Mouse (Mus musculus): Measurements from ENCODE around the gene Cfap61. TPM values are rescaled to one million over a fixed set of nuclear protein-coding genes. Genes with fewer than 3 reads are reported as not detected.

Cfap61 gene
- polyA plus RNA-seq, 1 experiment from 2014 or later: 0.28 TPM

GRCm38 (mm10) chr2:146218881-146219535 is 284.4 kb downstream of the Cfap61 start:
- H3K9me3 ChIP-seq (replicated peaks): no peaks in the 10 kb centered on the region
- WGBS: 2% methylated on average over 19 of the region's 19 CpGs
- ATAC-seq (replicated peaks; ENCODE audit: insufficient number of reproducible peaks, insufficient read depth, low FRiP score, low read depth): no peak
- H3K27ac ChIP-seq: no peak overlapping the region
- H3K4me2 ChIP-seq: peak overlapping the region; percentile 63; the same call in 1 of the 2 replicates
- H3K4me3 ChIP-seq: no peak overlapping the region
- H3K27me3 ChIP-seq: peaks cover 84% of the 10 kb centered on the region
- H3K36me3 ChIP-seq: no peaks in the 10 kb centered on the region
- H3K4me1 ChIP-seq (replicated peaks): peaks cover 52% of the 10 kb centered on the region
- H3K9ac ChIP-seq: no peak overlapping the region

- Histone ChIP-seq H3K9ac (no peak overlapping the region), H3K4me3 (no peak overlapping the region), H3K36me3 (no peaks in the 10 kb centered on the region), H3K27me3 (peaks cover 91% of the 10 kb centered on the region), H3K27ac (no peak overlapping the region), H3K4me1 (replicated peaks) (peaks cover 52% of the 10 kb centered on the region), H3K4me2 (no peak overlapping the region), H3K9me3 (replicated peaks) (no peaks in the 10 kb centered on the region)
- 12% methylated on average over 11 of the region's 11 CpGs for WGBS
- no peak for ATAC-seq (replicated peaks; ENCODE audit: insufficient number of reproducible peaks, insufficient read depth, low FRiP score, low read depth)
Observed at GRCm38 (mm10) chr2:146219791-146220190, 285.2 kb downstream of the Cfap61 start.

- WGBS: 3% methylated on average over 24 of the region's 24 CpGs
- no peak for ATAC-seq (replicated peaks; ENCODE audit: insufficient number of reproducible peaks, insufficient read depth, low FRiP score, low read depth)
- Histone ChIP-seq H3K4me1 (replicated peaks) (peaks cover 52% of the 10 kb centered on the region), H3K27me3 (peaks cover 94% of the 10 kb centered on the region), H3K9me3 (replicated peaks) (no peaks in the 10 kb centered on the region), H3K36me3 (no peaks in the 10 kb centered on the region), H3K27ac (no peak overlapping the region), H3K4me3 (peak overlapping the region; percentile 55), H3K4me2 (peak overlapping the region; percentile 96), H3K9ac (no peak overlapping the region)
Observed at GRCm38 (mm10) chr2:146220591-146221075, 286.0 kb downstream of the Cfap61 start.

GRCm38 (mm10) chr2:146221076-146221928 is 286.7 kb downstream of the Cfap61 start, which contains the start of gene Insm1:
Insm1 (plus strand) TSS chr2:146221921.
- H3K9me3 ChIP-seq (replicated peaks): no peaks in the 10 kb centered on the region
- H3K27me3 ChIP-seq: peaks cover 94% of the 10 kb centered on the region
- no peak within 1 kb of the TSS for H3K27ac ChIP-seq
- peak within 1 kb of the TSS; percentile 96 for H3K4me2 ChIP-seq
- no peaks in the 10 kb centered on the region for H3K36me3 ChIP-seq
- H3K4me1 ChIP-seq (replicated peaks): peaks cover 52% of the 10 kb centered on the region
- H3K9ac ChIP-seq: peak within 1 kb of the TSS; percentile 36; the same call in 1 of the 2 replicates
- under 1% methylated on average over 75 of the region's 86 CpGs for WGBS
- peak within 1 kb of the TSS; percentile 55 for H3K4me3 ChIP-seq
- ATAC-seq (replicated peaks; ENCODE audit: insufficient number of reproducible peaks, insufficient read depth, low FRiP score, low read depth): peak; percentile 38; the same call in 1 of the 2 replicates

GRCm38 (mm10) chr2:146221929-146222278 is 287.3 kb downstream of the Cfap61 start:
- Histone ChIP-seq H3K4me1 (replicated peaks) (peaks cover 52% of the 10 kb centered on the region), H3K36me3 (no peaks in the 10 kb centered on the region), H3K4me2 (peak overlapping the region; percentile 96), H3K27ac (no peak overlapping the region), H3K9ac (peak overlapping the region; percentile 36; the same call in 1 of the 2 replicates), H3K4me3 (peak overlapping the region; percentile 55), H3K27me3 (peaks cover 96% of the 10 kb centered on the region), H3K9me3 (replicated peaks) (no peaks in the 10 kb centered on the region)
- under 1% methylated on average over 44 of the region's 44 CpGs for WGBS
- ATAC-seq (replicated peaks; ENCODE audit: insufficient number of reproducible peaks, insufficient read depth, low FRiP score, low read depth): peak; percentile 17

GRCm38 (mm10) chr2:146222279-146223175 is 287.9 kb downstream of the Cfap61 start:
- H3K9me3 ChIP-seq (replicated peaks): no peaks in the 10 kb centered on the region
- H3K4me3 ChIP-seq: peak overlapping the region; percentile 55
- peaks cover 47% of the 10 kb centered on the region for H3K4me1 ChIP-seq (replicated peaks)
- peaks cover 98% of the 10 kb centered on the region for H3K27me3 ChIP-seq
- WGBS: under 1% methylated on average over 92 of the region's 133 CpGs
- 0 out of 2 replicates have a peak, but pooled peaks have one; percentile 4 for ATAC-seq (replicated peaks; ENCODE audit: insufficient number of reproducible peaks, insufficient read depth, low FRiP score, low read depth)
- peak overlapping the region; percentile 96 for H3K4me2 ChIP-seq
- no peaks in the 10 kb centered on the region for H3K36me3 ChIP-seq
- H3K27ac ChIP-seq: no peak overlapping the region
- peak overlapping the region; percentile 36; the same call in 1 of the 2 replicates for H3K9ac ChIP-seq

GRCm38 (mm10) chr2:146223176-146223905 is 288.8 kb downstream of the Cfap61 start:
- Histone ChIP-seq H3K4me2 (peak overlapping the region; percentile 96), H3K27ac (no peak overlapping the region), H3K4me3 (peak overlapping the region; percentile 55), H3K9ac (no peak overlapping the region), H3K9me3 (replicated peaks) (no peaks in the 10 kb centered on the region), H3K27me3 (peaks cover 98% of the 10 kb centered on the region), H3K36me3 (no peaks in the 10 kb centered on the region), H3K4me1 (replicated peaks) (peaks cover 39% of the 10 kb centered on the region)
- WGBS: under 1% methylated on average over 68 of the region's 75 CpGs
- ATAC-seq (replicated peaks; ENCODE audit: insufficient number of reproducible peaks, insufficient read depth, low FRiP score, low read depth): no peak

- H3K4me1 ChIP-seq (replicated peaks): peaks cover 33% of the 10 kb centered on the region
- 21% methylated on average over 7 of the region's 7 CpGs for WGBS
- H3K9me3 ChIP-seq (replicated peaks): no peaks in the 10 kb centered on the region
- no peak overlapping the region for H3K9ac ChIP-seq
- no peak overlapping the region for H3K4me3 ChIP-seq
- H3K27me3 ChIP-seq: peaks cover 98% of the 10 kb centered on the region
- no peak overlapping the region for H3K27ac ChIP-seq
- no peak for ATAC-seq (replicated peaks; ENCODE audit: insufficient number of reproducible peaks, insufficient read depth, low FRiP score, low read depth)
- H3K36me3 ChIP-seq: no peaks in the 10 kb centered on the region
- no peak overlapping the region for H3K4me2 ChIP-seq
Observed at GRCm38 (mm10) chr2:146224141-146224540, 289.6 kb downstream of the Cfap61 start.

GRCm38 (mm10) chr2:146225818-146226217 is 291.2 kb downstream of the Cfap61 start:
- no peak for ATAC-seq (replicated peaks; ENCODE audit: insufficient number of reproducible peaks, insufficient read depth, low FRiP score, low read depth)

GRCm38 (mm10) chr2:146226484-146226883 is 291.9 kb downstream of the Cfap61 start:
- ATAC-seq (replicated peaks; ENCODE audit: insufficient number of reproducible peaks, insufficient read depth, low FRiP score, low read depth): 0 out of 2 replicates have a peak, but pooled peaks have one; percentile 28
- no peak overlapping the region for H3K27ac ChIP-seq

More at GRCm38 (mm10) chr2:146225818-146226217, 291.2 kb downstream of the Cfap61 start:
- Histone ChIP-seq H3K36me3 (no peaks in the 10 kb centered on the region), H3K9me3 (replicated peaks) (no peaks in the 10 kb centered on the region), H3K9ac (no peak overlapping the region), H3K27ac (no peak overlapping the region), H3K4me1 (replicated peaks) (peaks cover 29% of the 10 kb centered on the region), H3K4me3 (no peak overlapping the region), H3K4me2 (no peak overlapping the region), H3K27me3 (peaks cover 87% of the 10 kb centered on the region)
- 15% methylated on average over 6 of the region's 6 CpGs for WGBS

More at GRCm38 (mm10) chr2:146226484-146226883, 291.9 kb downstream of the Cfap61 start:
- H3K9me3 ChIP-seq (replicated peaks): no peaks in the 10 kb centered on the region
- H3K4me2 ChIP-seq: no peak overlapping the region
- H3K9ac ChIP-seq: no peak overlapping the region
- peaks cover 22% of the 10 kb centered on the region for H3K4me1 ChIP-seq (replicated peaks)
- WGBS: 4% methylated on average over 9 of the region's 9 CpGs
- no peak overlapping the region for H3K4me3 ChIP-seq
- peaks cover 80% of the 10 kb centered on the region for H3K27me3 ChIP-seq
- no peaks in the 10 kb centered on the region for H3K36me3 ChIP-seq

Measured in heart, embryonic 15.5 days (tissue).